Mouse (Mus musculus) R1 (cell line): ENCODE data around the gene Isoc2b.
"Not testable (repeated sequence)": the region's sequence is repeated elsewhere in the genome, so short reads cannot be mapped to it uniquely, and the experiment has no call there.

Source experiments
- DNase-seq: peaks from one replicate; pipeline ENCODE4 v3.0.0-alpha.2; 2018; ENCODE audit warnings: low read depth, low spot score

Isoc2b gene

DNA sequence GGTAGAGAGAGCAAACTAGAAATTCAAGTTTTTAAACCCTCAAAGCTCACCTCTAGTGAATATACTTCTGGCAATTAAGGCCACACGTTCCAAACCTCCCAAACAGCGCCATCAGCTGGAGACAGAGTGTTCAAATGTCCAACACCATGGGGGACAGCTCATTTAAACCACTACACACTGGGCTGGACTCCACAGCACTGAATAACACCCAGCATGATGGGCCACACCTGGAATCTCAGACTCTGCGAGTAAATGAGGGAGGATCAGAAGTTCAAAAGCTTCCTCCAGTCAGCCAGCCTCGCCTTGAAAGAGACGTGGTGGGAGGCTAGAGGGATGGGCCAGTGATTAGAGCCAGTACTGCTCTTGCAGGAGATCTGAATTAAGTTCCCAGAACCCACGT, at the start of gene Isoc2b:
TSS of gene Isoc2b (minus strand) at position 126 of the 400 bp plus-strand sequence.
- peak; percentile 95 for DNase-seq

DNA sequence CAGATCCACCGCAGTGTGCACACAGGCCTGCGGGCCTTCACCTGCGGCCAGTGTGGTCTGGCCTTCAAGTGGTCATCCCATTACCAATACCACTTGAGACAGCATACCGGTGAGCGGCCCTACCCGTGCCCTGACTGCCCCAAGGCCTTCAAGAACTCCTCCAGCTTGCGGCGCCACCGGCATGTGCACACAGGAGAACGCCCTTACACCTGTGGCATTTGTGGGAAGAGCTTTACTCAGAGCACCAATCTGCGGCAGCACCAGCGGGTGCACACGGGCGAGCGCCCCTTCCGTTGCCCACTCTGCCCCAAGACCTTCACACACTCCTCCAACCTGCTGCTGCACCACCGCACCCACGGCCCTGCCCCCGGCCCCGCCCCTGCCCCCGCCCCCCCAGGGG, 49.0 kb upstream of the Isoc2b start:
- DNase-seq, result no peak

DNA sequence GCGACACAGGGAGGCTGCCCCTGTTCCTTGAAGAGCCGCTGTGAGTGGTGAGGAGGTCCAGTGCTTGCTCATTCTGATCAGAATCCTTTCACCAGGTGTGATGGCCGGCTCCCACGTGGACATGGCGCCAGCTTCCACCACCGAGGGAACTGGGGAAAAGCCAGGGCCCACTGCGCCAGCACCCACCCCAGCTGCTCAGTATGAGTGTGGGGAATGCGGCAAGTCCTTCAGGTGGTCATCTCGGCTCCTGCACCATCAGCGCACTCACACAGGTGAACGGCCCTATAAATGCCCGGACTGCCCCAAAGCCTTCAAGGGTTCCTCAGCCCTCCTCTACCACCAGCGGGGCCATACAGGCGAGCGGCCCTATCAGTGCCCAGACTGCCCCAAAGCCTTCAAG, 48.6 kb upstream of the Isoc2b start:
- no peak for DNase-seq

GRCm38 (mm10) chr7:4917494-4917893, 47.4 kb upstream of the Isoc2b start:
- DNase-seq, result no peak

DNA sequence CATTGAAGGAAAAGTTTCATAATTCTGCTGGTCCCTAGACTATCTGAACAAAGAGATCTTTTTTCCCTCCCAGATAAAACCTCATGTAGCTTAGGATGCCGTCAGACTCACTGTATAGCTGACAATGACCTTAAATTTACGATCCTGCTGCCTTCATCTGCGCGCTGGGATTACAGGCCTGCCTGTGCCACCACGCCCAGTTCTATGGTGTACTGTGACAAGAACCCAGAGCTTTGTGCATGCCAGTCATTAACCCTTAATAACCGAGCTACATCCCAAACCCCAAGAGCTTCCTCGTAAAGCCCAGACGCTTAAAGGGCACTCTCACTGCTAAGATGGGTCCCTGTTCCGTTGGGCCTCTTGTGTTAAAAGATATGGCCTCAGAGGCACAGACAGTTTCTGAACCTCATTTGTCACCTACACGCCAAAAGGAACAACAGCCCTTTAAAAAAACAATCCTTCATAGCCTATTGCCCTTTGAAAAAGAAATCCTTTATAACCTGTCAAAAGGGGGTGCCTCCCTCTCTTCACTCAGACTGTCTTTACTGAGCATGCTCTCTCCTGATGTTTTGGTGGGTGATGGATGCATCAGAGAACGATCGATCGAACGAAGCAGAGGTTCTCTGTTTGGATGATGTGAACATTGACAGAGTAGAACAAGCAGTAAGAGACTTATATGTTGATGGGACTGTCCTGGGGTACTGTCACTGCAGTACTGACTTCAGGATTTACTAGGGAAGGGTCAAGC, 45.8 kb upstream of the Isoc2b start:
- DNase-seq, result no peak

DNA sequence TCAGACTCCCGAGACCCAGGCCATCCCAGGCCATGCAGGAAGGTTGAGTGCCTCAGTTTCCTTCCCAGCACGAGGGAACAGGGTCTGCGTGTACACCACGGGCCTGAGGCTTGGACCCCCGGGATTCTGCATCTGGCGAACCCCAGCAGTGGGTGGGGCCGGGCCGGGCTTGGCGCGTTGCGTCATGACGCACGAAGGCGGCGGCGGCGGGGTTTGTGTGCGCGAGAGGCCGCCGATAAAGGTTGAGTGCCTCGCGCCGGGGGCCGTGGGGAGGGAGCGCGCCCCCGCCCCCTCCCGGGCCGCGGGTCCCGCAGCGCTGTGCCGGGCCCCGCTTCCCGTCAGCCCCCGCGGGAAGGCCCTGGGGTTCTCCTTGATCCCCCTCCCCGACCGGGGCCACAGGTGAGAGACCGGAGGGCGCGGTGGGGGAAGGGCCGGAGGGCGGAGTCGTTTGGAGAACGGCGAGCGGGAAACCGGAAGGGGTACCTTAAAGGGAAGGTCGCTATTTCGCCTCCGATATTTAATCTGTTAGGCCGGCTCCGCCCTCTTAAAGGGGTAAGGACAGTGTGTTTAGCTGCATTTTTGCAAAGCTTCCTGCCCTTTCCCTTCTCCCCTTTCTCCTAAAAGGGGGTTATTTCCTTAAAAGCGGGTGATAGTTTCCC, 45.1 kb upstream of the Isoc2b start, which contains the start of gene Zfp628:
TSS of gene Zfp628 (plus strand) at position 211 of the 659 bp plus-strand sequence.
- DNase-seq, result peak; percentile 94

DNA sequence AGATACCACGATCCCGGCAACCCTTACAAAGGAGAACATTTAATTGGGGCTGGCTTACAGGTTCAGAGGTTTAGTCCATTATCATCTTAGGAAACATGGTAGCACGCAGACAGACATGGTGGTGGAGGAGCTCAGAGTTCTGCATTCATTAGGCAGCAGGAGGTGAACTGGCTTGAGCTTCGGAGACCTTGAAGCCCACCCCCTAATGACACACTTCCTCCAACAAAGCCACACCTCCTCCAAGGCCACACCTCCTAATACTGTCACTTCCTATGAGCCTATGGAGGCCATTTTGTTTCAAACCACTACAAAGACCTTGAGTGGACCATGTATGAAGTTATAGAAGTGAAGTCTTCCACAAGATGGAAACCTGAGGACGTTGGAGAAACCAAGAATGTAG, 42.2 kb upstream of the Isoc2b start:
- peak; percentile 99 for DNase-seq

GRCm38 (mm10) chr7:4911561-4911960, 41.5 kb upstream of the Isoc2b start:
- peak; percentile 85 for DNase-seq

DNA sequence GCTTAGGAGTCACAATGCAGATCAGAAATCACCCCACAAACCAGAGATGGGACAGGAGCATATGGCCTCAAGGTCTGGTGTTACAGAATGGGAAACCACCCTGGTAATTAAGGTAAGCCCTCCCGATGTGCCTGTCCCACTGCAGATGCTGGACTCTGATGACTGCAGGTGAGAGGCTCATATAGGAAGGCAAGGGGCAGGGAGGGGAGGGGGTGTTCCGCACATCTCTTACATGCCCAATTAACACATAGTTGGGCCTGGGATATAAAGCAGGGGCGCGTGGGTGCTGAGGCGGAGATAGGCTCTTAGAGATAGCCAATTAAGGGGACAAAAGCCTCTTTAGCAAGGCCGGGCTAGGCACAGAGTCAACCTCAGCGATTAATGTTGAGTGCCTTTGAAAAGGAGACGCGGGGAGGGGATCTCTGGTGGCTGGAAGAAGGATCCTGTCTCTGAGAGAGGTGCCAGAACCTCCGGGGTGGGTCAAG, 36.5 kb upstream of the Isoc2b start, which contains the start of gene Gm36210:
TSS of gene Gm36210 (minus strand) at position 51 of the 485 bp plus-strand sequence.
- peak; percentile 27 for DNase-seq

DNA sequence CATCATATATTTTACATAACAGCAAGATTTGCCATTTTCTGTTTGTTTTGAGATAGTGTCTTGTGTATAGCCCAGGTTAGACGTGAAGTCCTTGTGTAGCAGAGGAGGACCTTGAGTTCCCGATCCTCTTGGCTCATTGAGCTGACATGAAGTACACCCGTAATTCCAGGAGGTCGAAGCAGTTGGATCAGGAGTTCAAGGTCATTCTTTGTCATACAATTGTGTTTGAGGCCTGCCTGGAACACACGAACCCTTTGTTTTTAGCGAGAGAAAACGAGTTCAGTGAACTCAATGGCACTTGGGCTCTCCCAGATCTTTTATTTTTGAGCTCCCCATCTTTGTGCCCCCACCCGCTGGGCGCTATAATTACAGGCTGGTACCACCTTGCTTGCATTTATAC, 32.3 kb upstream of the Isoc2b start:
- peak; percentile 96 for DNase-seq

- DNase-seq, result peak; percentile 96
These were observed 31.1 kb upstream of the Isoc2b start for GRCm38 (mm10) chr7:4901171-4901570.

GRCm38 (mm10) chr7:4900523-4900851, 30.4 kb upstream of the Isoc2b start:
- DNase-seq, result no peak

DNA sequence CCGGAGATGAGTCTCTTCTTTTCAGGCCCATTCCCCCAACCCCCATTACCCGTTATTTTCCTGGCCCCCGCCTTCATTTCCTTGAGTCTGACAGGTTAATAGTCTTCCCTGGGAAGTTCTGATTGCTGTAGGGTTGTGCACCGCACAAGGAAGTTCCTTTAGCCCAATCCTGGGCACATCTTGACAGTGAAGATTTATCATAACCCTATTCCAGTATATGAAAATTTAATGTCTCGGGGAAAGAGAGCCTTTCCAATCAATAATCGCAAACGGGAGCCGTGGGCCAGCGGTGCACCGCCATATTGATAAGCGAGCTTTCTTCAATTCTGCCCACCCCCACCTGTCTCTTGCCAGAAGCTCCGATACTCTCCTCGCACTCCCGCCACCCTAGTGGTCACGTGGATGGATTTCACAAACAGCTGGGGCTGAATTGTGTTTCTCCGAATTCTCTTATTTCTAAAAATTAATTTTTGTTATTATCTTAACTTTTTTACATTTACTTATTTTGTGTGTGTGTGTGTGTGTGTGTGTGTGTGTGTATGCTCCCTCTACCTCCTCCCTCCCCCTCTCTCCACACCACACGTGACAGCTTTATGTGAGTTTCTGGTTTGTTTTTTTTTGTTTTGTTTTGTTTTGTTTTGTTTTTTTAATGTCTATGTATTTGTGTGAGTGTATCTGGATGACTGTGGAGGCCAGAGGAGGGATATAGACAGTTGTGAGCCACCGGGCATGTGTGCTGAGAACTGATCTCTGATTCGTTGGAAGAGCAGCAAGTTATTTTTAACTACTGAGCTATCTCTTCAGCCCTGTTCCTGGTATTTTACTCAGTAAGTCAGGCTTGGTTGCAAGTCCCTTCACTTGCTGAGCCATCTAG, 29.8 kb upstream of the Isoc2b start:
- DNase-seq, result peak; percentile 62

DNA sequence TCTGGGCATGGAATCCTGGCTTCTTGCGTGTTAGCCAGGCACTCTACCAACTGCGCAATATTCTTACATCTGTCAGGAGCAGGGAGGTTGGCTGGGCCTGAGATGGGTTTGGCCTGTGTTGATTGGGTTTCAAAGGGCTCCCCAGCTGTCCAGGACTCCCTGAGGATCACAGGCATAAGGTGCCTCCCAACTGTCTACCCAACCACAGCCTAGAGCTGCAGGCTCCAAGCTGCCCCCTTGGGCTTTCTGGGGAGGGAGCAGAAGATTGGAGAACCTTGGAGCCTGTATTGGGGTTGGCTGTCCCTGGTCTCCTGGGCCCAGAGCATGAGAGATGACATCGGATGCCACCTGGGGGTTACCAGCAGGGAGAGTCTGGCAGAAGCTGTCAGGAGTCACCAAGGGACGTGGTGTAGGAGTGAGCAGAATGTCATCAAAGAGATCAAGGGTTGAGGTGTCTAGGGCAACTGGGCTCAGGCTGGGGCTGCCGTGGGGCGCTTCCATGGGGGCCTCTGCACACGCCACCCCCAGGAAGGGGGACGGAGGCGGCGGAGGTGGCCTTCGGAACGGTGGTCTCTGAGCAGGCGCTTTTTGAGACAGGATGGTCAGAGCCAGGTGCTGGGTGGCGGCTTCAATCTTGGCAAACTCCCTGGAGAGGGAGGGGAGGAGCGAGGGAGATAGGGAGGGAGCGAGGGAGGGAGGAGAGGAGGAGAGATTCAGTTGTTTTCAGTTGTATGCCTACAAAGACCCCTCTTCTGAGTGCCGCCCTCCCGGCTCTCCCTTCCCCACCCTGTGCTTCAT, 29.0 kb upstream of the Isoc2b start:
- no peak for DNase-seq

GRCm38 (mm10) chr7:4895186-4895585, 25.1 kb upstream of the Isoc2b start:
- peak; percentile 81 for DNase-seq

DNA sequence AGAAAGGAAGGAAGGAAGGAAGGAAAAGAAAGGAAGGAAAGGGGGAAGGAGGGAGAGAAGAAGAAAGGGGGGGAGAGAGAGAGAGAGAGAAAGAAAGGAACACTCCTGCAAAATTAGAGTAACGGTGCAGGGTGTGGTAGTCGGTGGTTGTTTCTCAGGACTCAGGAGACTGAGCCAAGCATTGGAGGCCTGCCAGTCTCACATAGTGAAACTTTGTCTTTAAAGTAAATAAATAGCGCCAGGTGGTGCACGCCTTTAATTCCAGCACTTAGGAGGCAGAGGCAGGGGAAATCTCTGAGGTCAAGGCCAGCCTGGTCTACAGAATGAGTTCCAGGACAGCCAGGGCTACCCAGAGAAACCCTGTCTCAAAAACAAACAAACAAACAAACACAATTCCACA, 16.6 kb upstream of the Isoc2b start:
- no peak for DNase-seq

DNA sequence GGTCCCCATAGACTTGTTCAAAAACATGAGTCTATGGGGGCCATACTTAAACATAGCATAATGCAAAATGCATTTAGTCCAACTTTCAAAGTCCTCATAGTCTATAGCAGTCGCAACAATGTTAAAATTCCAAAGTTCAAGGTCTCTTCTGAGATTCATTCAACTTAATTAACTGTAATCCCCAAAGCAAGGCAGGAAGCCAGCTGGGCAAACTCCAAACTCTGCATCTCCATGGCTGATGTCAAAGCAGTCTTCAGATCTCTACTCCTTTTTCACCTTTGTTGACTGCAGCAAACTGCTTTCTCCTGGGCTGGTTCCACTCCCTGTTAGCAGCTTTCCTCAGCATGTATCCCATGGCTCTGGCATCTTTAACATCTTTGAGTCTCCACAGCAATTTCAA, 9.0 kb upstream of the Isoc2b start:
- DNase-seq, result not testable (repeated sequence)

DNA sequence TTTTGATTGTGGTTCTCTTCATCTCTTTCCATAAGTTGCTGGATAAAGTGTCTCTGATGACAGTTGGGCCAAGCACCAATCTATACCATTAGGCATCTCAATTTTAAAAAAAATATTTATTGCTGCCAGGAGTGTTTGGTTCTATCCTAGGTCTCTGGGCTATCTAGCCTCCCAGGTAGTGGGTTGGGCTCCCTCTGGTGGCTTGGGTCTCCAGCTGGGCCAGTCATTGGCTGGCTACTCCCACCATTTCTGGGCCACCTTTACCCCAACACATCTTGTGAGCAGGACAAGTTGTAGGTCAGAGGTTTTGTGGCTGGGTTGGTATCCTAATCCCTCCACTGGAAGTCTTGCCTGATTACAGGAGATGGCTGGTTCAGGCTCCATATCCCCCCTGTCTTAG, 8.1 kb upstream of the Isoc2b start:
- peak; percentile 33 for DNase-seq

GRCm38 (mm10) chr7:4877226-4877625, 7.2 kb upstream of the Isoc2b start:
- no peak for DNase-seq

- DNase-seq, result peak; percentile 98
These were observed 6.7 kb upstream of the Isoc2b start, which contains the start of gene Isoc2a for GRCm38 (mm10) chr7:4876753-4877221. Gene Isoc2a (plus strand): TSS chr7:4877153.

GRCm38 (mm10) chr7:4866631-4867180, 3.4 kb downstream of the Isoc2b start:
- peak; percentile 66 for DNase-seq
